Mouse (Mus musculus): Measurements from ENCODE around the gene Pttg1ip.

DNA sequence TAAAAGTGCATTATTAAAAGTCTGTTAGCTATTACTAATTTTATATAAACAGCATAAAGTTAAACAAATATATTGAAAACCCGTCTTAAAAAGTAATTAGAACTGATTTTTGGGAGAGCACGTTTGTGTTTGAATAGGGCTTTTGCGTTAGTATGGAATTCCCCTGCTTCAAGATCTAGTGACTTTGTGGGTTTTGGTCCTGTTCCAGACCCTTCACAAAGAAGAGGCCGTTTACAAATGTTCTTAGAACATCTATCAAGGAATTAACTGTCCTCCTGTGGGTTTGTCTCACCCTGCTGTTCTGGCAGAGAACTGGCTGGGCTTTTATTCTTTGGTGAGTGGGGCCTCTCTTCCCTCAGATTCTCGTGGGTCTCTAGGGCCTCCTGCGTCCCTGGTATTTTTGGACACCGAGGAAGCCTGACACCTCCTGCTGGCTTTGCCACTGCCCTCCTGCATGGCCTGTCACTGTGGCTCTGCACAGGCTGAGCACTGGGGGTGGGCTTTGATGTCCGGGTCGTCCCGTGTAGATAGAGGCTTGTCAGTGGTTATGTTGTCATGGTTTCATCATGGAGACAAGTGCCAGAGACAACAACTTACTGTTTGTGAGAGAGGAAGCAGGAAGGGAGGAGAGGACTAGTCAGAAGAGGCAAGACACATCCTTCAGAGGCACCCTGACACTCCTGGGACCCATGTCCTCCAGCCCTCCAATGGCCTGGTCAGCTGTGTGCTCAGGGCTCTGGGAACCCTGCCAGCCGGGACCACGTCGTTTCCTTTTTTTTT lies 53.1 kb downstream of the Pttg1ip start:
- no peak for TF ChIP-seq CTCF (IDR thresholded peaks at IDR 0.05; ENCODE audit: insufficient read depth, low read length)
- no peak for TF ChIP-seq POLR2A (IDR thresholded peaks at IDR 0.05; ENCODE audit: borderline replicate concordance, extremely low read depth, low read depth, low read length)

Measured in lung, adult 2 months (tissue).